Mouse (Mus musculus) liver, embryonic 16.5 days (tissue): ENCODE measurements around the gene Birc6. TPM values are rescaled to one million over a fixed set of nuclear protein-coding genes. Genes with fewer than 3 reads are reported as not detected.

ENCODE experiments used
- ATAC-seq: fragments of 200-750 bp; cut with Nextera tagmentation; 2 replicates; pipeline ENCODE4 v1.8.0; 2017; ENCODE audit warnings: low read depth, mild to moderate bottlenecking, moderate number of reproducible peaks, moderate library complexity
- H3K27ac ChIP-seq: fragments of 300-500 bp; sonication (generic); 2 replicates; pipeline ENCODE4 v1.5.1; 2014; ENCODE audit warnings: mild to moderate bottlenecking, low read length
- H3K27me3 ChIP-seq: fragments of 300-500 bp; sonication (generic); 2 replicates; pipeline ENCODE4 v1.6.1; 2014; ENCODE audit warnings: low read depth, low read length, mixed read lengths; ENCODE audit not compliant: control insufficient read depth, insufficient read depth
- H3K36me3 ChIP-seq: fragments of 300-500 bp; sonication (generic); 2 replicates; pipeline ENCODE4 v1.6.1; 2014; ENCODE audit warnings: mild to moderate bottlenecking; ENCODE audit not compliant: control insufficient read depth, insufficient read depth
- H3K4me1 ChIP-seq: fragments of 300-500 bp; sonication (generic); 2 replicates; pipeline ENCODE4 v1.6.1; 2014; ENCODE audit warnings: low read depth, low read length, mixed read lengths; ENCODE audit not compliant: control insufficient read depth
- H3K4me2 ChIP-seq: fragments of 300-500 bp; sonication (generic); 2 replicates; pipeline ENCODE4 v1.6.1; 2014; ENCODE audit warnings: low read depth, low read length, mixed read lengths
- H3K4me3 ChIP-seq: fragments of 300-500 bp; sonication (generic); 2 replicates; pipeline ENCODE4 v1.5.1; 2014; ENCODE audit warnings: low read depth, mild to moderate bottlenecking, low read length
- H3K9ac ChIP-seq: fragments of 300-500 bp; sonication (generic); 2 replicates; pipeline ENCODE4 v1.6.1; 2014; ENCODE audit warnings: low read depth, low read length
- H3K9me3 ChIP-seq: fragments of 300-500 bp; sonication (generic); replicated peaks from 2 replicates; pipeline ENCODE4 v1.6.1; 2016; ENCODE audit warnings: low read length; ENCODE audit not compliant: control insufficient read depth
- WGBS: fragments of 180-500 bp; shearing (Covaris S2); extraction: QIAGEN DNeasy Blood & Tissue Kit; methylation state at CpG from one replicate; pipeline ENCODE4 v1.1.7; 2014; ENCODE audit not compliant: insufficient replicate concordance; 5-methylcytosine and 5-hydroxymethylcytosine counted together
- polyA plus RNA-seq: library from polyadenylated mRNA; unstranded; fragments of >200 nt; fragmentation: Nextera tagmentation; extraction: Ambion mirVana; gene quantifications from 2 replicates; pipeline ENCODE4 v1.2.1, GENCODE M21; 2015

The Birc6 gene
- polyA plus RNA-seq, 1 experiment from 2014 or later, result 24.4 TPM

GRCm38 (mm10) chr17:74537526-74537925 lies 9.4 kb downstream of the Birc6 start:
- Histone ChIP-seq H3K9me3 (no peaks in the 10 kb centered on the region), H3K4me3 (no peak overlapping the region), H3K9ac (no peak overlapping the region), H3K36me3 (no peaks in the 10 kb centered on the region), H3K27me3 (no peaks in the 10 kb centered on the region), H3K4me2 (no peak overlapping the region), H3K4me1 (no peaks in the 10 kb centered on the region), H3K27ac (no peak overlapping the region)
- WGBS, result 46% methylated on average over 1 of the region's 1 CpGs
- ATAC-seq, result no peak

GRCm38 (mm10) chr17:74543615-74544014 lies 15.5 kb downstream of the Birc6 start:
- Histone ChIP-seq H3K9ac (no peak overlapping the region), H3K36me3 (peaks cover under 1% of the 10 kb centered on the region; the same call in 1 of the 2 replicates), H3K9me3 (no peaks in the 10 kb centered on the region), H3K27ac (no peak overlapping the region), H3K27me3 (no peaks in the 10 kb centered on the region), H3K4me2 (no peak overlapping the region), H3K4me3 (no peak overlapping the region), H3K4me1 (no peaks in the 10 kb centered on the region)
- WGBS, result 87% methylated on average over 2 of the region's 2 CpGs
- no peak for ATAC-seq

GRCm38 (mm10) chr17:74554118-74554517 lies 26.0 kb downstream of the Birc6 start:
- no peak for ATAC-seq
- no peak overlapping the region for H3K9ac ChIP-seq
- peaks cover 3% of the 10 kb centered on the region; the same call in 1 of the 2 replicates for H3K36me3 ChIP-seq
- no peak overlapping the region for H3K27ac ChIP-seq
- H3K4me3 ChIP-seq, result no peak overlapping the region
- no peaks in the 10 kb centered on the region for H3K9me3 ChIP-seq
- H3K27me3 ChIP-seq, result no peaks in the 10 kb centered on the region
- H3K4me1 ChIP-seq, result no peaks in the 10 kb centered on the region
- no peak overlapping the region for H3K4me2 ChIP-seq
- WGBS, result 29% methylated on average over 5 of the region's 5 CpGs

- no peak overlapping the region for H3K4me2 ChIP-seq
- no peak overlapping the region for H3K4me3 ChIP-seq
- no peak overlapping the region for H3K27ac ChIP-seq
- H3K36me3 ChIP-seq, result peaks cover 3% of the 10 kb centered on the region
- WGBS, result 88% methylated on average over 11 of the region's 11 CpGs
- no peaks in the 10 kb centered on the region for H3K4me1 ChIP-seq
- no peaks in the 10 kb centered on the region for H3K27me3 ChIP-seq
- ATAC-seq, result no peak
- H3K9ac ChIP-seq, result no peak overlapping the region
- no peaks in the 10 kb centered on the region for H3K9me3 ChIP-seq
Measured at GRCm38 (mm10) chr17:74559891-74560290, 31.8 kb downstream of the Birc6 start.

- ATAC-seq, result no peak
- no peak overlapping the region for H3K27ac ChIP-seq
- H3K4me2 ChIP-seq, result no peak overlapping the region
- no peak overlapping the region for H3K4me3 ChIP-seq
- no peaks in the 10 kb centered on the region for H3K9me3 ChIP-seq
- no peaks in the 10 kb centered on the region for H3K27me3 ChIP-seq
- peaks cover 10% of the 10 kb centered on the region for H3K36me3 ChIP-seq
- no peaks in the 10 kb centered on the region for H3K4me1 ChIP-seq
- H3K9ac ChIP-seq, result no peak overlapping the region
Measured at GRCm38 (mm10) chr17:74564151-74564550, 36.1 kb downstream of the Birc6 start.

- no peak overlapping the region for H3K27ac ChIP-seq
- no peaks in the 10 kb centered on the region for H3K4me1 ChIP-seq
- H3K4me3 ChIP-seq, result no peak overlapping the region
- H3K4me2 ChIP-seq, result no peak overlapping the region
- H3K27me3 ChIP-seq, result no peaks in the 10 kb centered on the region
- no peaks in the 10 kb centered on the region for H3K9me3 ChIP-seq
- peaks cover 8% of the 10 kb centered on the region for H3K36me3 ChIP-seq
- 40% methylated on average over 1 of the region's 1 CpGs for WGBS
- no peak for ATAC-seq
- no peak overlapping the region for H3K9ac ChIP-seq
Measured at GRCm38 (mm10) chr17:74569219-74569618, 41.1 kb downstream of the Birc6 start.

- no peaks in the 10 kb centered on the region for H3K27me3 ChIP-seq
- peaks cover 7% of the 10 kb centered on the region for H3K36me3 ChIP-seq
- H3K27ac ChIP-seq, result no peak overlapping the region
- no peak for ATAC-seq
- H3K9ac ChIP-seq, result no peak overlapping the region
- H3K4me3 ChIP-seq, result no peak overlapping the region
- H3K4me1 ChIP-seq, result no peaks in the 10 kb centered on the region
- no peak overlapping the region for H3K4me2 ChIP-seq
- WGBS, result 55% methylated on average over 1 of the region's 1 CpGs
- no peaks in the 10 kb centered on the region for H3K9me3 ChIP-seq
Measured at GRCm38 (mm10) chr17:74570585-74570984, 42.5 kb downstream of the Birc6 start.

GRCm38 (mm10) chr17:74577173-74577572 lies 49.1 kb downstream of the Birc6 start:
- H3K4me1 ChIP-seq, result no peaks in the 10 kb centered on the region
- ATAC-seq, result no peak
- peaks cover 20% of the 10 kb centered on the region for H3K36me3 ChIP-seq
- H3K27me3 ChIP-seq, result no peaks in the 10 kb centered on the region
- no peak overlapping the region for H3K9ac ChIP-seq
- no peak overlapping the region for H3K27ac ChIP-seq
- H3K4me3 ChIP-seq, result no peak overlapping the region
- no peaks in the 10 kb centered on the region for H3K9me3 ChIP-seq
- H3K4me2 ChIP-seq, result no peak overlapping the region
- 62% methylated on average over 5 of the region's 5 CpGs for WGBS

- no peak overlapping the region for H3K4me2 ChIP-seq
- H3K27me3 ChIP-seq, result no peaks in the 10 kb centered on the region
- no peak overlapping the region for H3K4me3 ChIP-seq
- no peak for ATAC-seq
- H3K4me1 ChIP-seq, result no peaks in the 10 kb centered on the region
- WGBS, result 85% methylated on average over 7 of the region's 7 CpGs
- no peaks in the 10 kb centered on the region for H3K9me3 ChIP-seq
- H3K9ac ChIP-seq, result no peak overlapping the region
- H3K36me3 ChIP-seq, result peaks cover 20% of the 10 kb centered on the region
- H3K27ac ChIP-seq, result no peak overlapping the region
Measured at GRCm38 (mm10) chr17:74579586-74579985, 51.5 kb downstream of the Birc6 start.

GRCm38 (mm10) chr17:74580738-74581137 lies 52.6 kb downstream of the Birc6 start:
- H3K36me3 ChIP-seq, result peaks cover 20% of the 10 kb centered on the region
- H3K4me3 ChIP-seq, result no peak overlapping the region
- H3K9ac ChIP-seq, result no peak overlapping the region
- H3K27me3 ChIP-seq, result no peaks in the 10 kb centered on the region
- no peaks in the 10 kb centered on the region for H3K9me3 ChIP-seq
- H3K27ac ChIP-seq, result no peak overlapping the region
- no peaks in the 10 kb centered on the region for H3K4me1 ChIP-seq
- no peak for ATAC-seq
- WGBS, result 67% methylated on average over 1 of the region's 1 CpGs
- no peak overlapping the region for H3K4me2 ChIP-seq
